Mouse (Mus musculus): ENCODE results near the gene Vmn1r239-ps. TPM values are rescaled to one million over a fixed set of nuclear protein-coding genes. Genes with fewer than 3 reads are reported as not detected.

The Vmn1r239-ps gene
- not detected for total RNA-seq (2023)

GRCm38 (mm10) chrX:147453610-147454009 lies at the start of gene Vmn1r239-ps:
TSS of gene Vmn1r239-ps (minus strand) at chrX:147453710.

GRCm38 (mm10) chrX:147429129-147429528 lies 24.4 kb downstream of the Vmn1r239-ps start, which contains the start of gene Il13ra2:
TSS of gene Il13ra2 (minus strand) at chrX:147429192.

Other genes starting within 250 kb of the Vmn1r239-ps start
- not detected for gene Il13ra2, start 24.5 kb downstream of the Vmn1r239-ps start, total RNA-seq (2023)
- gene Lrch2, start 100.4 kb upstream of the Vmn1r239-ps start, total RNA-seq (2023) = not detected